Mouse (Mus musculus) CH12.LX (cell line): Measurements from ENCODE around the gene Kdm1b. TPM values are rescaled to one million over a fixed set of nuclear protein-coding genes. Genes with fewer than 3 reads are reported as not detected.

Source experiments
- DNase-seq: peaks from one replicate; pipeline ENCODE4 v3.0.0-alpha.2; 2013; ENCODE audit errors: extremely low read depth
- H3K27ac ChIP-seq: 2 replicates; pipeline ENCODE4 v1.5.1; 2012; ENCODE audit warnings: low read depth, mild to moderate bottlenecking, control low read depth, moderate library complexity; ENCODE audit not compliant: insufficient read depth
- H3K27me3 ChIP-seq: replicated peaks from 2 replicates; pipeline ENCODE3; 2012; ENCODE audit warnings: inconsistent platforms
- H3K36me3 ChIP-seq, 2 experiments: replicated peaks in 1 of 2; 2 replicates each; pipeline versions ENCODE3 to v1.6.1; 2012; ENCODE audit warnings: inconsistent platforms in 1 of 2, low read length in 1 of 2, mild to moderate bottlenecking in 1 of 2, mixed read lengths in 1 of 2, moderate library complexity in 1 of 2; ENCODE audit not compliant: control insufficient read depth in 1 of 2, insufficient read depth in 1 of 2
- H3K4me1 ChIP-seq, 2 experiments: 2 replicates each; pipeline ENCODE4 v1.6.1; 2012; ENCODE audit warnings: inconsistent platforms in 1 of 2, moderate library complexity in 1 of 2; ENCODE audit not compliant: insufficient read depth in 2 of 2, control insufficient read depth in 1 of 2
- H3K4me2 ChIP-seq: 2 replicates; pipeline ENCODE4 v1.6.1; 2012; ENCODE audit warnings: low read depth, mild to moderate bottlenecking, control low read depth; ENCODE audit not compliant: poor library complexity, insufficient read depth, severe bottlenecking
- H3K4me3 ChIP-seq, 3 experiments: fragments of 150-350 bp in 1 of 3; sonication (generic) in 1 of 3; replicated peaks in 1 of 3; 2 replicates each; pipeline versions ENCODE3 to v1.5.1; 2011 to 2012; ENCODE audit warnings: low read depth in 2 of 3, low read length in 2 of 3, mild to moderate bottlenecking in 2 of 3, moderate library complexity in 2 of 3, control low read depth in 1 of 3, improper control_type of control experiment in 1 of 3, inconsistent platforms in 1 of 3, mixed read lengths in 1 of 3; ENCODE audit not compliant: poor library complexity in 1 of 3
- H3K79me2 ChIP-seq: replicated peaks from 2 replicates; pipeline ENCODE4 v1.6.1; 2012; ENCODE audit warnings: mild to moderate bottlenecking, moderate library complexity; ENCODE audit not compliant: control insufficient read depth, poor library complexity, insufficient read depth, severe bottlenecking; ENCODE audit errors: extremely low read depth
- H3K9ac ChIP-seq: 2 replicates; pipeline ENCODE4 v1.6.1; 2012; ENCODE audit warnings: low read depth, mild to moderate bottlenecking, control low read depth, moderate library complexity; ENCODE audit not compliant: insufficient read depth
- H3K9me3 ChIP-seq: replicated peaks from 2 replicates; pipeline ENCODE3; 2012; ENCODE audit warnings: low read length, inconsistent platforms, mixed read lengths
- E2F4 ChIP-seq: IDR thresholded peaks from 2 replicates; pipeline ENCODE4 v1.6.1; 2011; ENCODE audit warnings: low read depth, low read length, improper control_type of control experiment; ENCODE audit not compliant: insufficient replicate concordance
- ELF1 ChIP-seq: IDR thresholded peaks from 2 replicates; pipeline ENCODE4 v1.6.1; 2014; ENCODE audit warnings: low read depth, mild to moderate bottlenecking, inconsistent platforms, low read length, improper control_type of control experiment
- EP300 ChIP-seq: IDR thresholded peaks from 2 replicates; pipeline ENCODE4 v1.6.1; 2011; ENCODE audit warnings: low read length, improper control_type of control experiment
- ETS1 ChIP-seq: conservative IDR thresholded peaks from 2 replicates; pipeline ENCODE4 v1.6.1; 2012; ENCODE audit warnings: low read depth, mild to moderate bottlenecking, inconsistent platforms, low read length, improper control_type of control experiment, moderate library complexity
- HCFC1 ChIP-seq: IDR thresholded peaks from 2 replicates; pipeline ENCODE4 v1.6.1; 2012; ENCODE audit warnings: low read depth, mild to moderate bottlenecking, inconsistent platforms, low read length, improper control_type of control experiment
- IRF4 ChIP-seq: IDR thresholded peaks from 2 replicates; pipeline ENCODE4 v1.6.1; 2014; ENCODE audit warnings: low read depth, mild to moderate bottlenecking, inconsistent platforms, low read length, improper control_type of control experiment
- JUND ChIP-seq: conservative IDR thresholded peaks from 2 replicates; pipeline ENCODE4 v1.6.1; 2011; ENCODE audit warnings: low read depth, low read length, improper control_type of control experiment
- MAZ ChIP-seq: IDR thresholded peaks from 2 replicates; pipeline ENCODE4 v1.6.1; 2012; ENCODE audit warnings: low read depth, mild to moderate bottlenecking, inconsistent platforms, low read length, improper control_type of control experiment, moderate library complexity
- MEF2A ChIP-seq: IDR thresholded peaks from 2 replicates; pipeline ENCODE4 v1.6.1; 2014; ENCODE audit warnings: low read depth, mild to moderate bottlenecking, inconsistent platforms, low read length, improper control_type of control experiment, borderline replicate concordance
- PAX5 ChIP-seq: IDR thresholded peaks from 2 replicates; pipeline ENCODE4 v1.6.1; 2012; ENCODE audit warnings: low read length, inconsistent platforms, mixed read lengths
- POLR2A ChIP-seq: IDR thresholded peaks from 2 replicates; pipeline ENCODE4 v1.6.1; 2011; ENCODE audit warnings: low read depth, mild to moderate bottlenecking, improper control_type of control experiment, low read length
- SIN3A ChIP-seq: IDR thresholded peaks from 2 replicates; pipeline ENCODE4 v1.6.1; 2012; ENCODE audit warnings: low read length, improper control_type of control experiment, inconsistent platforms
- TCF12 ChIP-seq: IDR thresholded peaks from 2 replicates; pipeline ENCODE4 v1.6.1; 2014; ENCODE audit warnings: low read depth, mild to moderate bottlenecking, inconsistent platforms, low read length, improper control_type of control experiment
- UBTF ChIP-seq: IDR thresholded peaks from 2 replicates; pipeline ENCODE4 v1.6.1; 2012; ENCODE audit warnings: low read depth, mild to moderate bottlenecking, inconsistent platforms, low read length, improper control_type of control experiment, moderate library complexity
- USF2 ChIP-seq: conservative IDR thresholded peaks from 2 replicates; pipeline ENCODE4 v1.6.1; 2011; ENCODE audit warnings: low read depth, low read length, improper control_type of control experiment
- ZKSCAN1 ChIP-seq: IDR thresholded peaks from 2 replicates; pipeline ENCODE4 v1.6.1; 2012; ENCODE audit warnings: low read depth, inconsistent platforms, low read length, improper control_type of control experiment, borderline replicate concordance
- ZNF384 ChIP-seq: IDR thresholded peaks from 2 replicates; pipeline ENCODE4 v1.6.1; 2012; ENCODE audit warnings: low read depth, low read length, improper control_type of control experiment, inconsistent platforms
- dilution Hi-C: fragments of 300-500 bp; cut with MboI; formaldehyde crosslinking; loops from 2 replicates; pipeline ENCODE4 v1.14.3; 2020; ENCODE audit warnings: low sequenced_read_pairs; ENCODE audit not compliant: extremely low pct_unique_long_range_greater_than_20kb, extremely low pct_ligation_motif_present
- in situ Hi-C: fragments of 300-500 bp; cut with MboI; formaldehyde crosslinking; loops from 3 replicates; pipeline ENCODE4 v1.14.3; 2019; ENCODE audit warnings: low sequenced_read_pairs, low pct_ligation_motif_present, low pct_unique_long_range_greater_than_20kb, mixed read lengths
- polyA plus RNA-seq: library from polyadenylated mRNA; unstranded; fragments of >175 nt; gene quantifications from 2 replicates; pipeline ENCODE4 v1.2.1, GENCODE M21; 2012; ENCODE audit warnings: low read depth; ENCODE audit not compliant: insufficient read length
- total RNA-seq, 2 experiments: library from RNA; depleted of rRNA; stranded (reverse); fragments of 300-350 nt in 1 of 2; fragments of >200 nt in 1 of 2; gene quantifications; 2 replicates each; pipeline ENCODE4 v1.2.3; 2012 to 2014

Gene Kdm1b
- total and polyA plus RNA-seq, 3 experiments: 9.8 to 20.3 (median 11.1) TPM

- peak within 1 kb of the TSS; percentile 51 for H3K9ac ChIP-seq
- H3K27me3 ChIP-seq: no peaks in the 10 kb centered on the region
- H3K36me3 ChIP-seq: peaks cover 0 to 15% of the 10 kb centered on the region in 2 experiments
- H3K4me3 ChIP-seq: peak within 1 kb of the TSS; percentile 66 to 89 (median 81)
- in situ Hi-C loops (no loop called here), dilution Hi-C loops (no loop called here)
- peak within 1 kb of the TSS; percentile 89 for H3K4me2 ChIP-seq
- peak; percentile 65 for DNase-seq
- no peaks in the 10 kb centered on the region for H3K9me3 ChIP-seq
- TF ChIP-seq POLR2A (no peak), ZNF384 (no peak), UBTF (peak; percentile 71; the same call in 1 of the 2 replicates), USF2 (no peak), SIN3A (peak; percentile 56; the same call in 1 of the 2 replicates), IRF4 (0 out of 2 replicates have a peak, but pooled peaks have one; percentile 17), ETS1 (peak; percentile 34; the same call in 1 of the 2 replicates), PAX5 (no peak), MAZ (no peak), E2F4 (no peak), TCF12 (peak; percentile 92), ELF1 (no peak), MEF2A (0 out of 2 replicates have a peak, but pooled peaks have one; percentile 26), EP300 (0 out of 2 replicates have a peak, but pooled peaks have one; percentile 39)
- peaks cover 0 to 19% of the 10 kb centered on the region in 2 experiments; a peak in 2 of 4 replicates for H3K4me1 ChIP-seq
- H3K79me2 ChIP-seq: no peaks in the 10 kb centered on the region; the same call in 1 of the 2 replicates
- no peak within 1 kb of the TSS for H3K27ac ChIP-seq
These were observed 1.3 kb downstream of the Kdm1b start, which contains the start of gene Tpmt for GRCm38 (mm10) chr13:47044617-47044947. Tpmt (minus strand) TSS chr13:47044737.

DNA sequence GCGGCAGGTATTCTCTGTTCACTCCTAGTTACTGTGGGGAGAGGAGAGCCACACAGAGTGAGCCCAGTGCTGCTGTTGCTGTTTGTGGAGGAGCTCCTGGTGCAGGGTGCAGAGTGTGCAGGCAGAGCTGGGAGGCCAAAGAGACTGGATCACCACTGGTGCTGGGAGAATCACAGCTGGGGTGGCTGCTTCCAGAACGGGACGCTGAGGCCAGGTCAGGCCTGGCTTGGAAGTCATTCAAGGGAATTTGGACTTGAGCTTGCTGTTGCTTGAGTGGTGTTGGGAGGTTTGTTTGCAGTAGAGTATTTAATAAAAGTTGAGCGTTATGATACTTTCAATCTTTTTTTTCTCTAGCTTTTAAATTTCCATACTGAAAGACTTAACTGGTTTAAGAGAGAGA is 4.7 kb downstream of the Kdm1b start:
- TF ChIP-seq JUND: no peak
- TF ChIP-seq TCF12: no peak
- TF ChIP-seq HCFC1: no peak
- TF ChIP-seq ZKSCAN1: no peak
- no peak for DNase-seq
- H3K4me2 ChIP-seq: no peak overlapping the region
- no peak overlapping the region for H3K4me3 ChIP-seq
- in situ Hi-C loops (no loop called here), dilution Hi-C loops (no loop called here)
- no peak overlapping the region for H3K27ac ChIP-seq
- H3K9me3 ChIP-seq: no peaks in the 10 kb centered on the region
- no peaks in the 10 kb centered on the region; the same call in 1 of the 2 replicates for H3K79me2 ChIP-seq
- peaks cover 2 to 40% of the 10 kb centered on the region in 2 experiments for H3K36me3 ChIP-seq
- H3K9ac ChIP-seq: no peak overlapping the region
- H3K4me1 ChIP-seq: peaks cover 0 to 15% of the 10 kb centered on the region in 2 experiments; a peak in 2 of 4 replicates
- H3K27me3 ChIP-seq: no peaks in the 10 kb centered on the region
